Mouse (Mus musculus) ES-CJ7 (cell line): Measurements from ENCODE around the gene Nav2.
A peak's percentile ranks its signal among the peaks of the same experiment; 100 is the strongest.

Source experiments
- DNase-seq: peaks from one replicate; pipeline ENCODE4 v3.0.0; 2011; ENCODE audit warnings: low read depth, low spot score

Nav2 gene

GRCm38 (mm10) chr7:49094531-49094930 is 186.0 kb downstream of the Nav2 start:
- no peak for DNase-seq

DNA sequence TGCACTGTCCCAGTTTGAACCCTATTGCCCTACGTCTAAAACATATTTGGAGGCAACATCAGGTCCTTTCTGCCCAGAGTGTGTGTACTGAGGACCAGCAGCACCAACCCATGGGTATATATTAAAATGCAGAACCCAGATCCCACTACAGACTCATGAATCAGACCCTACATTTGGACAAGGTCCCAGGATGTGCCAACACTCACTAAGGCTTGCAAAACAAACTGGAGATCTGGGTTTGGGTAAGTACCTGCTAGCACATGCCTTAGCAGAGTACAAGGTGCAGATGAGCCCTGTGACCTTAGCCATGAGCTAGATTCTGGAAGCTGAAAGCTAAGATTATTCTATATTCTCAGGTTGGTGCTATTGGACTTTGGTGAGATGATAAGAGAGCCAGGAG is 192.8 kb downstream of the Nav2 start:
- DNase-seq, result no peak

DNA sequence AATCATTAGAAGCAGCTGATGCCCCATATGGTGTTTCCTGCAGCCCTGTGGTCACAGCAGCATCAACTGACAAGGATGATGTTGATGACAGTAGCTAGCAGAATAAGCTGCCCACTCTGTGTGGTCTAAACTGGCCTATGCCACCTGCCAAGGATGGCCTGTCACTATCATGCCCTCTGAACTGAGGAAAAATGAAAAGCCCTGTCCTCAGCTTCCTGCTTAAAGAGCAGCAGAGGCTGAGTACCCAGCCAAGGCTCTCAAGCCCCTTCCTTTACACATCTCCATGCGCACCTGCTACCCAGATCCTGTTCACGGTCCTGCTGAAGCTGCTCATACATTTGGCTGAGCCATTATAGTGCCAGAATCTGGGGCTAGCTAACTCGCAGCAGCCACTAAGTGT is 193.7 kb downstream of the Nav2 start:
- no peak for DNase-seq

DNA sequence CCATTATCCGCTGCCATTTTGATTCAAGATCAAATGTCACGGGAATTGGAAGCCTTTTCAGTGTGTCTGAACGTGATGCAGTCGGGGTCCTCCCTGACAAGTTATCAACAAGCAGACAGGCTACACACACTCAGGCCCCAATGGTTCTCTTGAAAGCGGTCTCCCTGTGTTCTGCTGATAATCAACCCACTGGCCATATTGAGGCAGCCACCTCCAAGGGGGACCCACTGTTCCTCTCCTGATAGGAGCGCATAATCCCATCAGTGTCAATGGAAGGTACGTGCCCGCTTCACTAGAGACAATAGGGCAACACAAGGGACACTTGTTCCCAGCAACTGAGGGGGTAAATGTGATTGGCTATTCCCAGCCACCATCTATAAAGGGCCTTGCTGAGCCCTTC is 195.9 kb downstream of the Nav2 start:
- DNase-seq, result no peak

- no peak for DNase-seq
These were observed 196.3 kb downstream of the Nav2 start for GRCm38 (mm10) chr7:49104793-49105192.

DNA sequence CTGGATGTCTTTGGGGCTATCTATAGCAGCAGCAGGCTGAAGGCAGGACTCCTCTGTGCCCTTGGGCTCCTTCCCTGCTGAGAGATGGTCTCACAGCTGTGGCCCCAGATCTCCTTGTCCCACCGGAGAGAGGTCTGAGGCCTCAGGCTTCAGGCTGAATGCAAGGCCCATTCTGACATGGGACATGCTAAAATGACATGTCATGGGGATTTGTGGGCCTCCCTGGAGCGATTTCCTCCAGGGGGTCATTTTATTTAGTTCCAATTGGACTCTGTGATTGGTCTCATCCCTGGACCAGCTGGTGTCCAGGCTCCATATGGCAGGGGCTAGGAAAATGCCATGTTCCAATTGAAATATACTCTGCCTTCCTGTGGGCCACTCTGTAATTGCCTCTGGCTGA is 197.0 kb downstream of the Nav2 start:
- no peak for DNase-seq

- no peak for DNase-seq
These were observed 199.6 kb downstream of the Nav2 start for GRCm38 (mm10) chr7:49108076-49108475.

DNA sequence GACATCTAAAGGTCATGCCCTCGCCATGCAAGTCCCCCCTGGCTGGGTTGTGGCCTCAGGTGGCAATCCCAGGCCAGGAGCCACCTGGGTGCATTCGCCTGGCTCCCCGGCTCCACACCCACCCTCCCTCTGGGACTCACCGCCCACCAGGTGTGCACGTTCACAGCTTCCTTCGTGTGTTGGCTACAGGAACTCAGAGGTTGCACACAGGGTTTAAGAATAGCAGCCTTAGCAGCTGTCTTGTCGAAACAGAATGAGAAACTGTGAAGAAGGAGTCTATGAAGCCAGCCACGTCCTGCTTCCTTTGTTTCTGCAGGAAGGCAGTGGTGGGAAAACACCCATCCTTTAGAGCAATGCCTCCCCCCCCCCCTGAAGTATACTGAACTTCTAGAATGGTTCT is 210.5 kb downstream of the Nav2 start:
- no peak for DNase-seq

GRCm38 (mm10) chr7:49119794-49120487 is 211.4 kb downstream of the Nav2 start:
- no peak for DNase-seq

DNA sequence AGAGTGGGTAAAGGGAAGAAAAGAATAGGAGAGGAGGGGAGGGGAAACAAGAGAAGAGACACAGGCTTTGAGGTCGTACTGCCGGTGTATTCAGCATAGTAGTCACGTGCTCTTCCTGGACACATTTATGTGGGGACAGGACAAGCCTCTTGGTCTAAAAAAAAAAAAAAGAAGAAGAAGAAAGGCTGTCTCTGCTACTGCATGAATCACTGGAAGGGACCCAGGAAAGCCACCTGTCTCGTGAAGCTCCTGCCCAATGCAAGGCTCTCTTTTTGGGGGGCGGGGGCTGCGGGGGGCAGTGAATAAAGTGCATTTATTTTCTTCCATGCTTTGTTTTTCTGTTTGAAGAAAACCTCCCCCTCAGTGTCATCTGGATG is 212.0 kb downstream of the Nav2 start:
- no peak for DNase-seq

DNA sequence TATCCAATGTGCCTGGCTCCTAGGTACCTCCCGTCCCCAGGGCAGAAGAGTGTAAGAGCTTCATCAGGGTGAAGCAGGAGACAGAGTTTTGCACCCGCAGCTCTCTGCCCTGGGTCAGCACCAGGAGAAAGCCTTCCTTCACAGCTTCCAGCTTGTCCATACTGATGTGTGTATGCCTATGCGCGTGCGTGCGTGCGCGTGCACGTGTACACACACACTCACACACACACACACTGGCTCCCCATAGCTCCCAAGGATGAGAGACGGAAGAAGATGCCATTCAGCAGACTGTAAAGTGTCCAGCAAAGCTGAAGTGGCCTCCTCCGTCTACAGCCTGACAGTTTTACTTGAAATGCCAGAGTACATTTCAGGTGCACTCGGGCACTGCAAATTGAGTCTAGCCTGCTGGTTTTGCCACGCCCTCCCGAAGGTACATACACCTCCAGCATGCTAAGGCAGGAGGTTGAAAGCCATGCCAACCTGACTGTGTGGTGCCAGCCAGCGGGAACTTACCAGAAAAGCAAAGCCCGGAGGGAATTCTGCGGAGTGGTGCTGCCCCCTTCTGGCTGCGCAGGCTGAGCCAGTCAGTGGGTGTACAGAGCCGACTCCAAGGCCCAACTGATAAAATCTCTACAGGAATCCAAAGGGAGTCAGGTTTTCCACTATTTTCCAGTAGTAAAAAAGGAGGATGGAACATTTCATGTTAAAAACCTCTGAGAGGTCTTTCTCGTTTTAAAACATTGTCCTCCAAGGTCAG is 212.6 kb downstream of the Nav2 start:
- DNase-seq, result peak; percentile 67

- DNase-seq, result no peak
These were observed 214.0 kb downstream of the Nav2 start for GRCm38 (mm10) chr7:49122498-49122897.

DNA sequence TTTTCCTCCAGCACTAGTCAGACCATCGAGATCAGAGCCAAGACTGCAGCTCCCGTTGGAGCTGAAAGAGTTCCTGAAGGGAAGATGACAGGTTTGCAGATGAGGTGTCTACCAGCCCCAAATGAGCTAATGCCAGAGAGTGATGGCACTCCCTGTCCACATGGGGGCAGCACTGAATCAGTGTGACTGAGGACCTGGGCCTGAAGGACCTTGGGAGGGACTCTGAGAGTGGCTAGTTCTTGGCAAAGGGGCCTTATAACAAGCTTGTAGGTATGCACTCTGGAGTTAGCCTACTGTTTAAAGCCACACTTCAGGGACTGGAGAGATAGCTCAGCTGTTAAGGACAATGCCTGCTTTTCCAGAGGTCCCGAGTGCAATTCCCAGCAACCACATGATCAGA is 217.0 kb downstream of the Nav2 start:
- peak; percentile 61 for DNase-seq

DNA sequence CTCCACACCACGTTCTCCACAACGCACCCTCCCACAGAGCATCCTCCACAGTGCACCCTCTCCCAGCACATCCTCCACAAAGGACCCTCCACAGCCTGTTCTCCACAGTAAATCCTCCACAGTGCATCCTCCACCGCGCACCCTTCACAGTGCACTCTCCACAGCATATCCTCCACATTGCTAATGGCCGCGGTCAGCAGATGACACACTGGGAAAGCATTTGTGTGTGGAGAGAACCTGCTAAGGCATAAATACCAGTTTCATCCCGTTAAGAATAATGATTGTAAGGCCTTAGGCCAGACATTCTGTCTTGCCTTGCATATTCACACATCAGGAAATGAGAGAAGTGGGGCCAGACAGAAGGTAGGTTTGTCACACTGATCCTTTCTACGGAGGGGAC is 219.7 kb downstream of the Nav2 start:
- DNase-seq, result no peak

DNA sequence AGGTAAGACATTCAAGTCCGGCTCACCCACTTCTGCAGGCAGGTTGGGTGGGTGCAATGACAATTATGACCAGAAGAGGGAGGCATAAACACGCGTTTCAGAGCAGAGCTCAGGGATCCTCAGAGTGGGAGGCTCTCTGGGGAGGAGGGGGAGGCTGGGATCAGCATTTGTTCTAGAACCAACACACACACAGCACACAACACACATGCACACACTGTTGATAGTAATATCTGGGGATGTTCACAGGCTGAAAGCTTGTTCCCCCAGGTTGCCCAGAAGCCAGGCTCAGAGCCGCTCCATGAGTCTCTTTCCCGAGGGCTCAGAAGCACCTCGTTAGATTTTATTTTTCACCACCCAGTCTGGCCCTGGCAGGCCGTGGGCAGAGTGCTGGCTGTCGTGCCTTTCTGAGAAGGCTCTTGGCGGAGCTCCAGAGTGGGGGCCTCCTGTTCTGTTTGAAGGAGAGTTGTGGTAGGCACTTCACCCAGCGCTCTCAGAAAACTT is 224.4 kb downstream of the Nav2 start:
- DNase-seq, result peak; percentile 72

DNA sequence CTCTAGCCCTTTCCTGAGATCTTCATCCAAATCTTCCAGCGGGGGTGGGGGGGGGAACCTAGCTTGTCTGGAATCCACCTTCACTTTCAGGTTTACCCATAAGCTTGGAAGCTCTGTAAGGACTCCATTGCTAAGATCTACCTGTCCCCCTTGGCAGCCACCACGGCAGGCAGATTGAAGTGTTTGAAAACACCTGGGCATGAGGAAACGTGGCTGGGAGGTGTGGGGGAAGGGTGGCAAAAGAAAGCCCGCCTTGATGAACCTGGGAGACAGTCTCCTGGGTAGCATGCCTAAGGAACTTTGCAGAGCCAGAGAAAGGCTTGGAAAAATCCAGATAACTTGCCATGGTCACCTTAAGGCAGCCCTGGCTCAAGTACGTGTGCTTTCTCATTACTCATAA is 225.9 kb downstream of the Nav2 start:
- no peak for DNase-seq

DNA sequence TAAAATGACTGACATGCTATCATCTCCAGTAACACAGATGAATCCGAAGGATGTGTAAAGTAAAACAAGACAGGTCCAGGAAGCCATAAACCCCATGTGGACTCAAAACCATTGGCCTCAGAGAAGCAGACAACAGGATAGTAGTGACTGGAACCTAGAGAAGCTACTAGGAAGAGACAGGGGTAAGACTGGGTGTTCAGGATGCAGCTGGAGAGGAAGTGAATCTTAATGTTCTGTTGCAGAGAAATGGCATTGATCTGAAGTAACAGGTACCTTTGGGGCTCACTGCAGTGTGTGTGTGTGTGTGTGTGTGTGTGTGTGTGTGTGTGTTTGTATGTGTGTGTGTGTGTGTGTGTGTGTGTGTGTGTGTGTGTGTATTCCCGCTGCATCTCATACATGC is 231.2 kb downstream of the Nav2 start:
- no peak for DNase-seq

DNA sequence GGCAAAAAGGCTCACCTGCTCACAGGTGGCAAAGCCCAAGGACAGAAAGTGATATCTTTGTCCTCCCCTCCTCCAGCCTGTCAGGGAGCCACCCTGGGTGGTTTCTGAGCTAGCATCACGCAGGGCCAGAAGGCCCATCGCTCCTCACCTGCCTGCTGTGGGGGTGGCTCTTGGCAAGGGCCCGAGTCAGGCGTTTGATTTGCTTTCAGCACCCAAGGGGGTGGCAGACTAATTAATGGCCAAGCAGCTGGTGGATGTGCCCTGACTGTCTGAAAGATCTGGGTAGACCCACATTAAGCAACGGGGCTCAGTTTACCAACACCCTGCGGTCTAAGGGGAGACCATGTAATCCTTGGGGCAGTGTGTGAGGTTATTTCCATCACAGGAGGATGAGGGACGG is 235.4 kb downstream of the Nav2 start:
- DNase-seq, result no peak

DNA sequence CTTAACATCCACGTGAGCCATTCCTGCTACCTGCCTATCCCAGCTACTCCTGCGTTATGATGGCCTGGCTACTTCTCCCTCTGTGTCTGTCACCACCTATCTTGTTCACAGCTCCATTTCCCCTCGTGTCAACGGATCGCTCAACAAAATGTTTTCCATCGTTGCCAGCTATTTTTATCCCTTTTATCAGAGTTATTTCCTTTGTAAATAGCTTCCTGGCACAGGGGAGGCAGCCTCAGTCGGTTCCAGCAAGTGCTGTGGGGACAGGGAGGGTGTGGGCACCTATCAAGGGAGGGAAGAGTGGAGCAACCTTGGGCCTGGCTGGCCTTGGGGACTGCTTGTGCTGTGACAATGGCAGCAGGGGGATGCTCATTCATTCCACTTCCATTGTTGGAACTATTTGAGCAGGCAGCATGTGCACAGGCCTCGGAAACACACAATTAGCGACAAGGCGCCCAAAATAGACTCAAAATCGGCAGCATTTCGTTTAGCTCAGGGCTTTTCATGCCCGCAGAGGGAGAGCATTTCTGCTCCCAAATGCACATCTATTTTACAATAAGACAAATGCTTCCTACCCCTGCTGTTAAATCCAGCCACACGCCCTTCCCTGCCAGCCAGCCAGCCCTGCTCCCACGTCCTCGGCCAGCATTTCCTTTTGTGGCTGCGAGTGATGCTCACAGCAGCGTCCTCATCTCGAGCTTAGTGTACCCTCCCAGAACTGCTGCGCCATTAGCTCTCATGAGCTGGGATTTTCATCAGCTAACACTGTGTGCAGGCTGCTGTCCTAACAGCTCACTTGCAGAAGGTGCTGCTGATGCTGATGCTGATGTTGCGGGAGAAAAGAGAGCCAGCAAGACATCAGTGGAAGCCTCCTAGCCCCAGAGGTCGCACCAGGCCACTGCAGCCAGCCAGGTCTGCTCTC is 237.5 kb downstream of the Nav2 start:
- peak; percentile 24 for DNase-seq

GRCm38 (mm10) chr7:49152297-49152696 is 243.8 kb downstream of the Nav2 start:
- DNase-seq, result no peak

DNA sequence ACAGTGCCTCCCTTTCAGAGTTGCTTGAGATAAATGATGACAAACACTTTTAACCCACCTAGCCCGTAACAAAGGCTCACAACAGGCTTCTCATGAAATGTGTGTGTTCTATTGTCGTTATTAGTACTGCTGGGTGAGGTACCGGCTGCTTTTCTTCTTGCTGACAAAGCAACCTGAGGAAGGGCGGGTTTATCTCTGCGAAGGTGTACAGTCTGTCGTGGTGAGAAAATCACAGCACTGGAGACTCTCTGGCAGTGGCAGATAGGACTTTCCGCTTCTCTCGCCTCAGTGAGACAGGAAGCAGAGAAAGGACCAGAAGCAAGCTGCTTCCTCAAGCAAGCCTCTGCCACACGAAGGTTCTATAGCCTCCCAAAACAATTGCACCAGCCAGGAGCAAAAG is 244.2 kb downstream of the Nav2 start:
- DNase-seq, result no peak
